Mouse (Mus musculus) liver, embryonic 12.5 days (tissue): ENCODE results near the gene Crat. TPM values are rescaled to one million over a fixed set of nuclear protein-coding genes. Genes with fewer than 3 reads are reported as not detected.

Experiments used
- ATAC-seq: fragments of 200-750 bp; cut with Nextera tagmentation; 2 replicates; pipeline ENCODE4 v1.8.0; 2017; ENCODE audit warnings: moderate number of reproducible peaks, mild to moderate bottlenecking, moderate library complexity
- H3K27ac ChIP-seq: fragments of 300-500 bp; sonication (generic); 2 replicates; pipeline ENCODE4 v1.5.1; 2016; ENCODE audit warnings: mild to moderate bottlenecking
- H3K27me3 ChIP-seq: fragments of 300-500 bp; sonication (generic); replicated peaks from 2 replicates; pipeline ENCODE4 v1.6.1; 2016; ENCODE audit warnings: mild to moderate bottlenecking, moderate library complexity
- H3K36me3 ChIP-seq: fragments of 300-500 bp; sonication (generic); 2 replicates; pipeline ENCODE4 v1.6.1; 2016; ENCODE audit warnings: mild to moderate bottlenecking, moderate library complexity
- H3K4me1 ChIP-seq: fragments of 300-500 bp; sonication (generic); 2 replicates; pipeline ENCODE4 v1.6.1; 2016
- H3K4me2 ChIP-seq: fragments of 300-500 bp; sonication (generic); 2 replicates; pipeline ENCODE4 v1.6.1; 2016; ENCODE audit warnings: mild to moderate bottlenecking, moderate library complexity
- H3K4me3 ChIP-seq: fragments of 300-500 bp; sonication (generic); 2 replicates; pipeline ENCODE4 v1.5.1; 2016; ENCODE audit warnings: mild to moderate bottlenecking, moderate library complexity
- H3K9ac ChIP-seq: fragments of 300-500 bp; sonication (generic); 2 replicates; pipeline ENCODE4 v1.6.1; 2016; ENCODE audit warnings: mild to moderate bottlenecking, moderate library complexity
- H3K9me3 ChIP-seq: fragments of 300-500 bp; sonication (generic); replicated peaks from 2 replicates; pipeline ENCODE4 v1.6.1; 2016; ENCODE audit warnings: mild to moderate bottlenecking, moderate library complexity
- WGBS: fragments of 180-500 bp; shearing (Covaris S2); methylation state at CpG from one replicate; pipeline ENCODE4 v1.1.7; 2016; ENCODE audit not compliant: insufficient replicate concordance; 5-methylcytosine and 5-hydroxymethylcytosine counted together
- polyA plus RNA-seq: library from polyadenylated mRNA; unstranded; fragments of >200 nt; fragmentation: Nextera tagmentation; extraction: Ambion mirVana; gene quantifications from 2 replicates; pipeline ENCODE4 v1.2.1, GENCODE M21; 2016

The Crat gene
- polyA plus RNA-seq: 26.0 and 28.6 TPM in 2 replicates

DNA sequence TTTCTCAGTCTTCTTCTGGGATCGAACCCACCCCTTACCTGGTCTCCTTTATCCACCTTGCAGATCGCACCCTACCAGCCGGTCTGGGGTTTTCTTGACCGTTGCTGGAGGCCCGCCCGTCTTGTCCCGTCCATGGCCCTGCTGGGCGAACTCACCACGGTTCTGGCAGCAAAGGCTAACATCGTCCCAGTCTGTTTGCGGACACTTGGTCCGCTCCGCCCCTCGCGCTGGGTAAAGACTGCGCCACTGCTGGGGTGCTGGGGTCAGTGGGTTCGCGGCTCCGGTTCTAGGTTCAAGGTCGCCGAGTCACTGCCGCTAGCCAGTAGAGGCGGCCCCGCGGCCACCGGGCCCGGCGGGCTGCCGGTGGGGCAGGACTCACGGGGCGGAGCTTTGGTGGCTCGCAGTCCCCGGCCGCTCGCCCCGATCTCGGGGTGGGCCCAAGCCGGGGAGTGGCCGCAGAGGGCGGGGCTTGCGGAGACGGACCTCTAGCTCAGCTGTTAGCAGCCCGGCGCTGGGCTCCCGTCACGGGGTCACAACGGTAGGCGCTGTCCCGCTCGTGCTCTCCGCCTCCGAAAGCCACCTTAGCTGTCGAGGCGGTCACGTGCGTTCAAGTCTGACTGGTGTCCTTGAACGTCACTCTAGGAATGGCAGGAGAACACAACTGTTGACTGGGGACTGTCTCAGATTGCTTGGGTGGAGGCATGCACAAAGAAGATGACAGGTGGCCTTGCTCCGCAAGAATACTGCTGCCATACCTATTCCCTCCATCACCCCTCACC is at the start of gene Crat:
Gene Crat, minus strand, starts transcription at position 657 of the 779 bp plus-strand sequence.
- peak within 1 kb of the TSS; percentile 98 for H3K4me3 ChIP-seq
- peak within 1 kb of the TSS; percentile 93 for H3K4me2 ChIP-seq
- H3K27me3 ChIP-seq: no peaks in the 10 kb centered on the region
- peaks cover 57% of the 10 kb centered on the region for H3K4me1 ChIP-seq
- peak within 1 kb of the TSS; percentile 97 for H3K27ac ChIP-seq
- peak within 1 kb of the TSS; percentile 100 for H3K9ac ChIP-seq
- ATAC-seq: peak; percentile 88
- WGBS: 2% methylated on average over 55 of the region's 58 CpGs
- H3K36me3 ChIP-seq: peaks cover 33% of the 10 kb centered on the region
- H3K9me3 ChIP-seq: no peaks in the 10 kb centered on the region

DNA sequence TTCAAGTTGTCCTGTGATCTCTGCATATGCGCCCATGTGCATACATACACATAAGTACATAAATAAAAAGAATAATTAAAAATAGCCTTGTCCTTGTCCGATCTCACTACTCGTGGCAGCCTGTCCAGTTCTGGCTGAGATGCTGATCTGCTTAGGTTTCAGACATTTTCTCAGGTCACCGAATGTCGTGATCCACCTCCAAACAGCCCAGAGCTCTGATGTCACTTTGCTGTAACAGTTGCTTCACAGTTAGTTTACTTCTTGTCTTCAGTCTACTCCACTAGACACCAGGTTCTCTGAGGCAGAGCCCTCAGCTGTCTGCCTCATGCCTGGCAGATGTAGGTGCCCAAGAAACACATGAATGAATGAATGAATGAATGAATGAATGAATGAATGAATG is 48.8 kb upstream of the Crat start:
- Histone ChIP-seq H3K4me3 (peak overlapping the region; percentile 59), H3K4me2 (peak overlapping the region; percentile 71), H3K36me3 (no peaks in the 10 kb centered on the region), H3K4me1 (peaks cover 18% of the 10 kb centered on the region), H3K27ac (peak overlapping the region; percentile 33; the same call in 1 of the 2 replicates), H3K9ac (peak overlapping the region; percentile 51), H3K27me3 (peaks cover 42% of the 10 kb centered on the region), H3K9me3 (no peaks in the 10 kb centered on the region)
- 44% methylated on average over 5 of the region's 5 CpGs for WGBS
- no peak for ATAC-seq

DNA sequence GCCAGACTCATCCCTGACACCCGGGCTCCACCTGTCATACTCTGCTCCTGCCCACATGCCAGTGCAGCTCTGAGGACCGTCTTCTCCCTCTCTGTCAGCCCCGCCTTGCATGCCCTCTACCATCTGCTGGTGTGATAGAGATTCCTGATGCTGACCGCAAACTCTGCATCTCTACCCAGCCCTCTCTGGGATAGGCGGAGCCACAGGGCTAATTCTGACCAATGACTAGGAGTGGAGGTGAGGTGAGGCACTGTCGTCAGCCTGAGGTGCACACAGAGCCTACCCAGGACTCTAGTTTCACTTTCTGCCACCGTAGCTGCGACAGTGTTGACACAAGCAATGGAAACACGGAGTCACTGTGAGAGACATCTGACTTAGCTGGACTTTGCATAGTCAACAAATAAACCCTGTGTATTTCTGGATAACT is 48.3 kb upstream of the Crat start:
- Histone ChIP-seq H3K36me3 (peaks cover 2% of the 10 kb centered on the region; the same call in 1 of the 2 replicates), H3K9me3 (no peaks in the 10 kb centered on the region), H3K27ac (peak overlapping the region; percentile 33; the same call in 1 of the 2 replicates), H3K4me2 (peak overlapping the region; percentile 71), H3K4me3 (peak overlapping the region; percentile 59), H3K9ac (peak overlapping the region; percentile 51), H3K4me1 (peaks cover 18% of the 10 kb centered on the region), H3K27me3 (peaks cover 37% of the 10 kb centered on the region)
- ATAC-seq: peak; percentile 97
- WGBS: 2% methylated on average over 9 of the region's 9 CpGs

DNA sequence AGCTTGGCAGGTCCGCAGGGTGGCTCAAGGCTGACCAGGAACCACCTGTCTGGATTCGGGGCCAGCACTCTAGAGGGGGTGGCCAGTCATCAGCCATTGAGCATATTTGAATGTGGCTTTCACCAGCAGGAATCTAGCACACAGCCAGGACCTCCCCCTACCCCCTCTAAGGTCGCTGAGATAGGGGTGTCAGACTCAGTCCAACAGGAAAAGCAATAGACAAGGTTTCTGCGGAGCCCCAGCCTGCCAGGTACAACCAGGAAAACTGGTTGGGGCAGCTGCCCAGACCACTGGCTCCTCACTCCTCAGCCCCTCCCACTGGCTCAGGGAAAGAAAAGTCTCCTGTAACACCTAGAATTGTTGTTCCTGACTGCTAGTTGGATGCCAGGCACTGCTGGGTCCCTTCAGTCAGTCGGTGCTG is 47.7 kb upstream of the Crat start:
- Histone ChIP-seq H3K9ac (peak overlapping the region; percentile 51; the same call in 1 of the 2 replicates), H3K36me3 (peaks cover 5% of the 10 kb centered on the region; the same call in 1 of the 2 replicates), H3K4me1 (peaks cover 18% of the 10 kb centered on the region), H3K27me3 (peaks cover 32% of the 10 kb centered on the region), H3K9me3 (no peaks in the 10 kb centered on the region), H3K4me2 (peak overlapping the region; percentile 71), H3K27ac (peak overlapping the region; percentile 33; the same call in 1 of the 2 replicates), H3K4me3 (peak overlapping the region; percentile 59)
- WGBS: 17% methylated on average over 5 of the region's 5 CpGs
- ATAC-seq: no peak

DNA sequence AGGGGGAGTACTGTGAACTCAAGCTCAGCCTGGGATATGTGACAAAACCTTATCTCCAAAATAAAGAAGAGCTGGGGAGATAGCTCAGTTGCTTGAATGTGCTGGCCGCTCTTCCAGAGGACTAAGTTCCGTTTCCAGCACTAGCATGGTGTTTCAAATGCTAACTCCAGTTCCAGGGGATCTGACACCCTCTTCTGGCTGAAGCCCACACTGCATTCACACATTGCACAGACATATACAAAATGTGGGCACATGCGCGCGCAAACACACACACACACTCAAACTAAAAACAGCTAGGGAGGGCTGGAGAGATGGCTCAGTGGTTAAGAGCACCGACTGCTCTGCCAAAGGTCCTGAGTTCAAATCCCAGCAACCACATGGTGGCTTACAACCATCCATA is 43.6 kb upstream of the Crat start:
- H3K27me3 ChIP-seq: no peaks in the 10 kb centered on the region
- 81% methylated on average over 6 of the region's 6 CpGs for WGBS
- H3K36me3 ChIP-seq: peaks cover 20% of the 10 kb centered on the region
- no peak overlapping the region for H3K4me3 ChIP-seq
- no peak overlapping the region for H3K27ac ChIP-seq
- H3K9ac ChIP-seq: no peak overlapping the region
- no peaks in the 10 kb centered on the region for H3K9me3 ChIP-seq
- H3K4me2 ChIP-seq: no peak overlapping the region
- no peak for ATAC-seq
- H3K4me1 ChIP-seq: peaks cover 19% of the 10 kb centered on the region

DNA sequence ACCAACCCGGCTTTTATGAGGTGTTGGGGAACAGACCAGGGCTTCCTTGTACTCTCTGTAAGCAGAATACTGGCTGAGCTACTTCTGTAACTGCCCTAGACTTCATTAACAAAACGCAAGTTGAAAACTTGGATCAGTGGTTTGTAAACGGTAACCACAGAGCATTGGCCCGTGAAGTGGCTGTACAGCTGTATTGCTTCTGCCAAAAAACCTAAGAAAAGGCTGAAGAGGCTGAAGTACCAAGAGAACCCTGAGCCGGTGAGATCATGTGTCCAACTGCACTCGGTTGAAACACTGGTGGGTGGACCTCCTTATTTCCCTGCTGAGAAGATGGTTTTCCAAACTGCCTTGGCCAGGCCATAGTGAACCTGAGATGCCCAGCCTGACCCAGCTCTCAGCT is 42.7 kb upstream of the Crat start:
- peaks cover 28% of the 10 kb centered on the region for H3K36me3 ChIP-seq
- 74% methylated on average over 6 of the region's 6 CpGs for WGBS
- H3K4me2 ChIP-seq: no peak overlapping the region
- H3K27me3 ChIP-seq: no peaks in the 10 kb centered on the region
- H3K9me3 ChIP-seq: no peaks in the 10 kb centered on the region
- H3K4me3 ChIP-seq: no peak overlapping the region
- no peak overlapping the region for H3K9ac ChIP-seq
- no peak for ATAC-seq
- no peak overlapping the region for H3K27ac ChIP-seq
- H3K4me1 ChIP-seq: peaks cover 14% of the 10 kb centered on the region

DNA sequence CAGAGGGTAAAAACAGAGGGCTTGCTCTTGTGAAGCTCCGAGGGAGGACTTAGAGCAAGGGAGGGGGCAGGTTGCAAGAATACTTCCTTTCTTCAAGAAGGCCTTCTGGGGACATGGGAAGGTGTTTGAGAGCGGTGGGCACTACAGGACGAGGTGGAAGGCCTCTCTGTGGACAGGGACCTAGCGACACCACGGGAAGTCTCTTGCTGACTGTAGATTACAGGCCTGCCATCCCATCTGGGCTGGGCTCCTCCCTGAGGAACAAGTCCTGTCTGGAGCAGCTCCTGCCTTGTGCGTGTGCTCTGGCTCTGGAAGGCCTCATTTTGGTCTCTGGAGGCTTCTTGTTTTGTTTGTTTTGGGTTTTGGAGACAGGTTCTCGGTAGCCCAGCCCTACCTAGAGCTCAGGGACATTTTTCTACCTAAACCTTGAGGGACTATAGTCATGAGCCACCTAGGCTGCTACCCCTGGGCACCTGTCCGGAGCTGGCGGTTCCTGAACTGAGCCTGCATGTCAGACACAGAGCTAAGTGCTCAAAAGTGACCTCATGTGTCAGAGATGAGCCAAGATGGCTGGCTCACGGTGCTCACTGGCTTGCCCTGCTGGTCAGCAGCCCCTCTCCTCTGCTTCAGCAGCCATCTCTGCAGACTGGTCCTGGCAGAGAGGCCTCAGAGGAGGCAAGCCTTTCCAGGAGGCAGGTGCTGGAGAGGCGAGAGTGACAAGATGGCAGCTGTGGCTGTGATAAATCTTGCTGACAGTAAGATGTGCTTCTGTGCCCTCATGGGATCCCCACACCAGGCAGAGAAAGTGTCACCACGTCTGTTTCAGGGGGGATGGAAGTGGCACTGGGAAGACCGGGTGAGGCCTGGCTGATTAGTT is 40.7 kb upstream of the Crat start:
- Histone ChIP-seq H3K27ac (no peak overlapping the region), H3K4me3 (no peak overlapping the region), H3K4me1 (peaks cover 9% of the 10 kb centered on the region; the same call in 1 of the 2 replicates), H3K9me3 (no peaks in the 10 kb centered on the region), H3K27me3 (no peaks in the 10 kb centered on the region), H3K9ac (no peak overlapping the region), H3K36me3 (peaks cover 46% of the 10 kb centered on the region), H3K4me2 (no peak overlapping the region)
- ATAC-seq: no peak
- 76% methylated on average over 13 of the region's 13 CpGs for WGBS

DNA sequence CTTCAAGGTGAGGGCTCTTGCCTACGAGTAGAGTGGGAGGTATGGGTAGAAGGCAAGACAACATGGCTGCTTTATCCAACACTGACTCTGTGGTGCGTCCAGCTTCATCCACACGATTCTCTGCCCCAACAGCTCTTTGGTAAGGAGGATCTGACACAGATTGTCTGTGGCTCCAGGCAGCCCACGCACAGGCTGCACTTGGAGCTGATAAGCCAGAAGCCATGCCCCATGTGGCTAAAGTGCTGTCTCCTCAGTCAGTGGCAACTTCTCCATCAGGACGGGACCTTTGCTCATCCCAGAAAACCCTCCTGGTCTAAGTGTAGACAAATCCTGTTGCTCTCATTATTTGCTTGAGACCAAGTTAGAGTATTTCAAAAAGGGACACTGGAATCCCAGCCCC is 39.0 kb upstream of the Crat start:
- H3K4me2 ChIP-seq: no peak overlapping the region
- H3K9me3 ChIP-seq: 0 out of 2 replicates have a peak, but pooled peaks cover 4% of the 10 kb centered on the region
- WGBS: 46% methylated on average over 5 of the region's 5 CpGs
- peaks cover 9% of the 10 kb centered on the region; the same call in 1 of the 2 replicates for H3K4me1 ChIP-seq
- H3K9ac ChIP-seq: no peak overlapping the region
- no peak for ATAC-seq
- no peak overlapping the region for H3K4me3 ChIP-seq
- no peaks in the 10 kb centered on the region for H3K27me3 ChIP-seq
- H3K27ac ChIP-seq: no peak overlapping the region; the same call in 1 of the 2 replicates
- peaks cover 63% of the 10 kb centered on the region for H3K36me3 ChIP-seq

DNA sequence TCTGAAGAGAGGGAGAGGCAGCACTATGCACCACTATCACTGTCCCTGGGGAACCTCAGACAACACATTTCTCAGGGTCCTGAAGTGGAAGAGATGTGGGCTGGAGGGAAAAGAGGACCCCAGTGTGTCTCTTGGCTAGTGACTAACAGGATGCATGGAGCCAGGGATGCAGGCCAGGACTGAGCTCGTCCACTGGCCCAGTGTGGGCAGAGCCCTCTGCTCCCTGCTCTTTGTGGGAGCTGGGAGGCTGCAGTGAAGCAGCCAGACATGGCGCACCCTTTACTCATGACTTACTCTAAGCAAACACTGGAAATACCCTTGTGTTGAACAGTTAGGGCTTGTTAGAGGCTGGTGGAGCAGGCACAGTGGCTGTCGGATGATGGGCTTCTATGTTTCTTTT is 38.0 kb upstream of the Crat start:
- no peak overlapping the region for H3K4me2 ChIP-seq
- H3K9me3 ChIP-seq: 0 out of 2 replicates have a peak, but pooled peaks cover 4% of the 10 kb centered on the region
- H3K36me3 ChIP-seq: peaks cover 70% of the 10 kb centered on the region
- peaks cover 9% of the 10 kb centered on the region; the same call in 1 of the 2 replicates for H3K4me1 ChIP-seq
- no peaks in the 10 kb centered on the region for H3K27me3 ChIP-seq
- H3K27ac ChIP-seq: no peak overlapping the region
- no peak overlapping the region for H3K4me3 ChIP-seq
- ATAC-seq: no peak
- 78% methylated on average over 3 of the region's 3 CpGs for WGBS
- no peak overlapping the region for H3K9ac ChIP-seq

DNA sequence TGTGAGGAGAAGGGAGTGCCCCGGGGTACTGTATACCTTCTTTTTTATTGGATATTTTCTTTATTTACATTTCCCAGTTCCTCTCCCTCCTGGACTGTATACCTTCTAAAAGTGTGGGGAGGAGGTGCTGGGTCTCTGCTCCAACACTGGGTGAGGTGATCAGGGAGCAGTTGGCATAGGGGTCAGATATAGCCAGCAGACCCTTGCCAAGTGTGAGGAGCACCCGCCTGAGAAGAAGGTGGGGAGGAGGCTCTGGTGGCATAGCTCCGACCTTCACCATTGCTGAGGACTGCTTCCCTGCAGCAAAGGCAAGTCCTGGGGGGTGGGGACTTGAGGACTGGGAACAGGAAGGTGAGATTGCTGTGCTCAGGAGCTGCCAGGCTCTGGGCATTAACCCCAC is 35.9 kb upstream of the Crat start:
- Histone ChIP-seq H3K4me2 (no peak overlapping the region), H3K9ac (no peak overlapping the region), H3K36me3 (peaks cover 82% of the 10 kb centered on the region), H3K9me3 (0 out of 2 replicates have a peak, but pooled peaks cover 4% of the 10 kb centered on the region), H3K4me1 (peaks cover 11% of the 10 kb centered on the region), H3K27me3 (no peaks in the 10 kb centered on the region), H3K4me3 (no peak overlapping the region), H3K27ac (no peak overlapping the region)
- ATAC-seq: no peak
- WGBS: 88% methylated on average over 3 of the region's 3 CpGs

DNA sequence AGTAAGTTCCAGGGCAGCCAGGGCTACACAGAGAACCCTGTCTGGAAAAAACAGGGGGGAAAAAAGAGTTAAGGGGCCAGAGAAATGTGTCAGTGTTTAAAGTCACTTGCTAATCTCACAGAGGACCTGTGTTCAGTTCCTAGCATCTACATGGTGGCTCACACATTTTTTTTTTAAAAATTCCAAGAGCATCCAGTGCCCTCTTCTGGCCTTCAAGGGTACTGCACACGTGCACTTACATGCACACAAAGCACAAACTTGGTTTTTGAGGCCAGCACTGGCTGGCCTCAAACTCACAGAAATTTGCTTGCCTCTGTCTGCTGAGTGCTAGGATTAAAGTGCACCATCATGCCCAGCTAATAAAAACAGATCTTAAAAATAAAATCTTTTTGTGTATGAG is 34.9 kb upstream of the Crat start:
- Histone ChIP-seq H3K27me3 (no peaks in the 10 kb centered on the region), H3K27ac (no peak overlapping the region), H3K4me1 (peaks cover 16% of the 10 kb centered on the region), H3K9ac (no peak overlapping the region), H3K4me3 (no peak overlapping the region), H3K4me2 (no peak overlapping the region), H3K9me3 (0 out of 2 replicates have a peak, but pooled peaks cover 4% of the 10 kb centered on the region), H3K36me3 (peaks cover 89% of the 10 kb centered on the region)
- ATAC-seq: no peak
- 58% methylated on average over 1 of the region's 1 CpGs for WGBS
